Comparison of ENCODE assay signal across 8 mouse cellular contexts in genomic region chr2:50100364-50101151, GRCm38 (mm10). TPM values are rescaled to one million over a fixed set of nuclear protein-coding genes. Genes with fewer than 3 reads are reported as not detected.
DNase-seq lines count a peak whose midpoint lies in the region; ATAC-seq lines count a peak whose summit lies in the region.

No protein-coding gene starts in this region.

- H3K4me2 ChIP-seq in hindbrain, embryonic 14.5 days (replicated peaks), result no peak overlapping the region
- H3K4me2 ChIP-seq in liver, embryonic 12.5 days, result no peak overlapping the region

- no peaks in the 10 kb centered on the region for H3K36me3 ChIP-seq in hindbrain, embryonic 14.5 days (replicated peaks; ENCODE audit: control insufficient read depth, insufficient read depth)
- H3K36me3 ChIP-seq in liver, embryonic 12.5 days, result no peaks in the 10 kb centered on the region

- ATAC-seq in hindbrain, embryonic 14.5 days (ENCODE audit: low FRiP score), result peak; percentile 78; the same call in 1 of the 2 replicates
- ATAC-seq in liver, embryonic 12.5 days, result peak; percentile 54; the same call in 1 of the 2 replicates

- peak overlapping the region; percentile 26; the same call in 1 of the 2 replicates for H3K27ac ChIP-seq in hindbrain, embryonic 14.5 days
- no peak overlapping the region for H3K27ac ChIP-seq in liver, embryonic 12.5 days

- H3K9ac ChIP-seq in hindbrain, embryonic 14.5 days, result no peak overlapping the region
- H3K9ac ChIP-seq in liver, embryonic 12.5 days, result no peak overlapping the region

- H3K27me3 ChIP-seq in hindbrain, embryonic 14.5 days (ENCODE audit: control insufficient read depth, insufficient read depth, low read length), result no peaks in the 10 kb centered on the region
- no peaks in the 10 kb centered on the region for H3K27me3 ChIP-seq in liver, embryonic 12.5 days (replicated peaks)

- no peaks in the 10 kb centered on the region for H3K9me3 ChIP-seq in hindbrain, embryonic 14.5 days (ENCODE audit: control insufficient read depth, low read length)
- H3K9me3 ChIP-seq in liver, embryonic 12.5 days (replicated peaks), result no peaks in the 10 kb centered on the region

- 14% methylated on average over 9 of the region's 9 CpGs for WGBS in hindbrain, embryonic 14.5 days
- 29% methylated on average over 9 of the region's 9 CpGs for WGBS in liver, embryonic 12.5 days (ENCODE audit: insufficient replicate concordance)

- peaks cover 18% of the 10 kb centered on the region for H3K4me1 ChIP-seq in hindbrain, embryonic 14.5 days (replicated peaks; ENCODE audit: control insufficient read depth, insufficient read depth, low read length)
- peaks cover 9% of the 10 kb centered on the region for H3K4me1 ChIP-seq in liver, embryonic 12.5 days

- no peak overlapping the region for H3K4me3 ChIP-seq in hindbrain, embryonic 14.5 days (replicated peaks; ENCODE audit: low read length)
- H3K4me3 ChIP-seq in liver, embryonic 12.5 days, result no peak overlapping the region

- peak; percentile 33 for DNase-seq in urinary bladder, postnatal 14 days (ENCODE audit: low spot score)
- DNase-seq in urinary bladder, adult 2 months (ENCODE audit: low spot score), result no peak
- no peak for DNase-seq in hindbrain, embryonic 14.5 days (ENCODE audit: low spot score)
- DNase-seq in yolk sac, embryonic 10.5 days (ENCODE audit: low spot score), result peak; percentile 30
- no peak for DNase-seq in urinary bladder, postnatal 25 days (ENCODE audit: low spot score)
- DNase-seq in MN1 (ENCODE audit: low spot score), result no peak
- no peak for DNase-seq in cerebellum, adult 9-10 months

RNA-seq across cellular contexts. Expression of gene Lypd6, which starts 34.3 kb away (rescaled TPM):
- 4.1 and 4.5 TPM in 2 replicates for polyA plus RNA-seq in urinary bladder, adult 2 months (2012; rRNA removed)
- 10.7 and 14.6 TPM in 2 replicates for polyA plus RNA-seq in hindbrain, embryonic 14.5 days (2014; fragmentation: Nextera tagmentation; extraction: Ambion mirVana)
- polyA plus RNA-seq in liver, embryonic 12.5 days (2016; fragmentation: Nextera tagmentation; extraction: Ambion mirVana), result 0.39 and 0.45 TPM in 2 replicates

Comparison
In these comparisons a context has a peak if more than half of its experiments do, and no peak if none do; other contexts are left out.
1. DNase-seq: peak in urinary bladder, postnatal 14 days (single experiment) and yolk sac, embryonic 10.5 days (single experiment); none in urinary bladder, adult 2 months (single experiment), hindbrain, embryonic 14.5 days (single experiment), urinary bladder, postnatal 25 days (single experiment), MN1 (single experiment) and cerebellum, adult 9-10 months (single experiment).